Mouse (Mus musculus) stomach, postnatal 0 days (tissue): ENCODE measurements around the gene Mas1.

Experiments
- CTCF ChIP-seq: IDR thresholded peaks from 2 replicates; pipeline ENCODE4 v1.5.1; 2016; ENCODE audit warnings: antibody characterized with exemption, low read depth, mild to moderate bottlenecking, moderate library complexity
- EP300 ChIP-seq: optimal IDR thresholded peaks from 2 replicates; pipeline ENCODE3; 2016; ENCODE audit warnings: antibody characterized with exemption

- no peak for TF ChIP-seq CTCF
- TF ChIP-seq EP300: no peak
Measured at GRCm38 (mm10) chr17:12830351-12830750, 37.6 kb downstream of the Mas1 start.
